Mouse (Mus musculus) layer of hippocampus, adult 18-20 months (tissue): ENCODE data around the gene Tas2r113. TPM values are rescaled to one million over a fixed set of nuclear protein-coding genes. Genes with fewer than 3 reads are reported as not detected.
"Not testable (repeated sequence)": the region's sequence is repeated elsewhere in the genome, so short reads cannot be mapped to it uniquely, and the experiment has no call there.

ENCODE experiments used
- DNase-seq, 2 experiments: peaks; one replicate each; pipeline ENCODE4 v3.0.0; 2022; ENCODE audit warnings: low spot score in 2 of 2
- long read RNA-seq: library from polyadenylated mRNA; stranded (forward); transcript quantifications from one replicate; pipeline ENCODE4 v2.0.0, GENCODE M21; 2021
- total RNA-seq, 2 experiments: library from RNA; stranded (reverse); gene quantifications; 2 replicates each; pipeline ENCODE4 v1.2.3; 2021

Gene Tas2r113
- not detected for total RNA-seq
- long read RNA-seq, result 0 reads

GRCm38 (mm10) chr6:132892711-132893110, at the start of gene Tas2r113:
Gene Tas2r113 (plus strand): TSS chr6:132893011.
- no peak for DNase-seq

- DNase-seq, result no peak
Measured at GRCm38 (mm10) chr6:132846842-132847241, 46.0 kb upstream of the Tas2r113 start, which contains the start of gene Tas2r123. Gene Tas2r123 (plus strand): TSS chr6:132847142.

DNA sequence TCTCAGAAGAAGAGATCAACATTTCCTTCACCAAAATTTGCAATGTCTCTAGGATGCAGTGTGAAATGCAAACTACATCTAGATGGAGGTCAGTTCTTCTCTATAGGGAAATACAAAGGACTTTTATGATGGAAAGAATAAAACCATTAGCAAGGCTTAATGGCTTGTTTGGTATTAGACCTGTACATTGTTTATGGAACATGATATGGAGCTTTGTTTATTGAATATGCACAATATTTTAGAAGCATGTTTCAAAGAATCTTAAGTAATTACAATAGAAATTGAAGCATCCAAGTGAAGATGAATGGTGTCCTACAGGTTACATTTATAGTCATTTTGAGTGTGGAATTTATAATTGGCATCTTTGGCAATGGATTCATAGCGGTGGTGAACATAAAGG, 37.7 kb upstream of the Tas2r113 start, which contains the start of gene Tas2r116:
Gene Tas2r116, plus strand, starts transcription at position 301 of the 400 bp plus-strand sequence.
- no peak for DNase-seq

DNA sequence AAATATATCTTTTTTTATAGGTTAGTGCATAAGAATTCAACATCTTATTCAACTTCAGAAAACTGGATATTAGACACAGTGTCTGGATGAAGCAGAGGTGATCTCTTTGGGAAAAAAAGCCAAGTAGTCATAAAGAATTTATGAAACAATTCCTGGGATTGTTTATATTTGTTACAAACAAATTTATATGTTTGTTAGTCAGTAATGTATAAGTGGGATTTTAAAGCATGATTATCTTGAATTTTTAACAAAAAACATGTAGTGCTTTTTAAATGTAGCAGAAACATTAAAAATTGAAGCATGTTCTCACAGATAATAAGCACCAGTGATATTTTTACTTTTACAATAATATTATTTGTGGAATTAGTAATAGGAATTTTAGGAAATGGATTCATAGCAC, 25.1 kb upstream of the Tas2r113 start, which contains the start of gene Tas2r110:
Gene Tas2r110, plus strand, starts transcription at position 301 of the 400 bp plus-strand sequence.
- no peak for DNase-seq

DNA sequence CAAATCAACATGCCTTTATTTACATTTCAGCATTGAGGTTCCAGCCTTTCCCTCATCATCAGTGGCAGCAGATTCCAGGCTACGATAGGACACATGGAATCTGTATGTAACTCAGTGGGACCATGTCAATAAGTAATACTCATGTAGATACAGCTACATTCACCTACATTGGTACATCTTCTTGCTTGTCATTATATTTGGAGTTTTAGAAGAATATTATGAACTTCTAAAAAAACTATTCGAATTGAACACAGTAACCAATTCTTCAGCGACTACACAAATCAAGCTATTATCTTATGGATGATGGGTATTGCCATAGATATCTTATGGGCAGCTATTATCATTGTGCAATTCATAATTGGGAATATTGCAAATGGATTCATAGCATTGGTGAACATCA, 16.5 kb downstream of the Tas2r113 start, which contains the start of gene Tas2r125:
Gene Tas2r125, plus strand, starts transcription at position 301 of the 400 bp plus-strand sequence.
- no peak for DNase-seq

- not testable (repeated sequence) for DNase-seq
Measured at GRCm38 (mm10) chr6:132941376-132941775, 48.6 kb downstream of the Tas2r113 start.

Other genes starting within 250 kb of the Tas2r113 start
- gene A630073D07Rik, start 241.5 kb upstream of the Tas2r113 start, total RNA-seq, result not detected
- not detected for gene Tas2r120, start 236.1 kb upstream of the Tas2r113 start, total RNA-seq
- gene Tas2r121, start 192.0 kb upstream of the Tas2r113 start, total RNA-seq, result not detected
- not detected for gene Tas2r122, start 181.1 kb upstream of the Tas2r113 start, total RNA-seq
- gene Tas2r115, start 155.0 kb upstream of the Tas2r113 start, total RNA-seq, result not detected
- not detected for gene Tas2r124, start 138.3 kb upstream of the Tas2r113 start, total RNA-seq
- not detected for gene Tas2r102, start 130.9 kb upstream of the Tas2r113 start, total RNA-seq
- gene Tas2r136, start 114.8 kb upstream of the Tas2r113 start, total RNA-seq, result not detected
- gene Tas2r117, start 90.2 kb upstream of the Tas2r113 start, total RNA-seq, result not detected
- gene Tas2r123, start 45.9 kb upstream of the Tas2r113 start, total RNA-seq, result not detected
- not detected for gene Tas2r116, start 37.6 kb upstream of the Tas2r113 start, total RNA-seq
- gene Tas2r110, start 25.0 kb upstream of the Tas2r113 start, total RNA-seq, result not detected
- gene Tas2r125, start 16.6 kb downstream of the Tas2r113 start, total RNA-seq, result not detected
- not detected for gene Tas2r129, start 58.1 kb downstream of the Tas2r113 start, total RNA-seq
- not detected for gene Tas2r131, start 64.9 kb downstream of the Tas2r113 start, total RNA-seq
- gene Tas2r109, start 88.0 kb downstream of the Tas2r113 start, total RNA-seq, result not detected
- gene Tas2r103, start 144.1 kb downstream of the Tas2r113 start, total RNA-seq, result not detected
- gene Tas2r140, start 162.8 kb downstream of the Tas2r113 start, total RNA-seq, result not detected
- 100 to 1,000 TPM; 103 to 119 TPM for gene Smim10l1, start 211.9 kb downstream of the Tas2r113 start, total RNA-seq